Comparison of ENCODE assay signal across 7 mouse cellular contexts in the genomic region with DNA sequence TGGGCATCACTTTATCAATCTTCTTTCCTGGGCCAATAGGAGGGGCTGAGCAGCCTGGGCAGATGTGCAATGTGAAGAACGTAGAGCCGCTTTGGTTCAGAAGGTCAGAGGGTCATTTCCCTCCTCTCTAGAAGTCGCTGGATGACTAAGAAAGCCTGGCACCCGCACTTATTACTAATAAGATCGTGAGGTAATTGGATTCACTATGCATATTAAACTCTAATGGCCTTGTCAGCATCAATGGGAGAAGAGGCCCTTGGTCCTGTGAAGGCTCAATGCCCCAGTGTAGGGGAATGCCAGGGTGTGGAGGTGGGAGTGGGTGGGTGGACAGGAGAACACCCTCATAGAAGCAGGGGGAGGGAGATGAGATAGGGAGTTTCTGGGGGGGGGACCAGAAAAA.
"Had no signal": no experiment of that assay in that cellular context is flagged by ENCODE, and none has a peak within 500 bp of the region (broad histone marks: within the 10 kb centered on the region; RNA-seq: fewer than 3 reads in every experiment).

No protein-coding gene starts in this region.

- DNase-seq: gastrocnemius, adult 2 months; gastrocnemius, postnatal 10 days; gastrocnemius, postnatal 25 days; heart, adult 2 months; heart, postnatal 4 days; liver; liver, embryonic 13.5 days had no signal
